Mouse (Mus musculus): Measurements from ENCODE around the gene Ffar2.

GRCm38 (mm10) chr7:30856078-30856477 lies 32.5 kb upstream of the Ffar2 start, which contains the start of gene Ffar3:
- TF ChIP-seq POLR2A (IDR thresholded peaks at IDR 0.05; ENCODE audit: insufficient read depth, low read depth, low read length) (no peak), CTCF (IDR thresholded peaks at IDR 0.05; ENCODE audit: insufficient read depth, low read depth, low read length) (no peak)
